Mouse (Mus musculus) midbrain, embryonic 12.5 days (tissue): ENCODE measurements around the gene Pawr. TPM values are rescaled to one million over a fixed set of nuclear protein-coding genes. Genes with fewer than 3 reads are reported as not detected.

ENCODE experiments used
- ATAC-seq: fragments of 200-750 bp; cut with Nextera tagmentation; 2 replicates; pipeline ENCODE4 v1.8.0; 2017; ENCODE audit warnings: low read depth, moderate TSS enrichment, moderate library complexity; ENCODE audit not compliant: low FRiP score
- H3K27ac ChIP-seq: fragments of 300-500 bp; sonication (generic); replicated peaks from 2 replicates; pipeline ENCODE4 v1.5.1; 2016; ENCODE audit warnings: mild to moderate bottlenecking
- H3K27me3 ChIP-seq: fragments of 300-500 bp; sonication (generic); 2 replicates; pipeline ENCODE4 v1.6.1; 2016; ENCODE audit warnings: mild to moderate bottlenecking
- H3K36me3 ChIP-seq: fragments of 300-500 bp; sonication (generic); 2 replicates; pipeline ENCODE4 v1.6.1; 2016
- H3K4me1 ChIP-seq: fragments of 300-500 bp; sonication (generic); 2 replicates; pipeline ENCODE4 v1.6.1; 2016
- H3K4me2 ChIP-seq: fragments of 300-500 bp; sonication (generic); replicated peaks from 2 replicates; pipeline ENCODE4 v1.6.1; 2016; ENCODE audit warnings: mild to moderate bottlenecking, moderate library complexity
- H3K4me3 ChIP-seq: fragments of 300-500 bp; sonication (generic); 2 replicates; pipeline ENCODE4 v1.5.1; 2016; ENCODE audit warnings: mild to moderate bottlenecking
- H3K9ac ChIP-seq: fragments of 300-500 bp; sonication (generic); replicated peaks from 2 replicates; pipeline ENCODE4 v1.6.1; 2016; ENCODE audit warnings: mild to moderate bottlenecking, moderate library complexity
- H3K9me3 ChIP-seq: fragments of 300-500 bp; sonication (generic); 2 replicates; pipeline ENCODE4 v1.6.1; 2016; ENCODE audit warnings: mild to moderate bottlenecking
- WGBS: fragments of 180-500 bp; shearing (Covaris S2); methylation state at CpG from one replicate; pipeline ENCODE4 v1.1.7; 2016; 5-methylcytosine and 5-hydroxymethylcytosine counted together
- microRNA-seq: library from miRNA; unstranded; fragments of <30 nt; microRNA quantifications from one replicate; pipeline ENCODE4, GENCODE M21; 2017
- polyA plus RNA-seq: library from polyadenylated mRNA; unstranded; fragments of >200 nt; fragmentation: Nextera tagmentation; extraction: Ambion mirVana; gene quantifications from 2 replicates; pipeline ENCODE4 v1.2.1, GENCODE M21; 2016

Pawr gene
- polyA plus RNA-seq, 1 experiment from 2014 or later, result 10.9 TPM

DNA sequence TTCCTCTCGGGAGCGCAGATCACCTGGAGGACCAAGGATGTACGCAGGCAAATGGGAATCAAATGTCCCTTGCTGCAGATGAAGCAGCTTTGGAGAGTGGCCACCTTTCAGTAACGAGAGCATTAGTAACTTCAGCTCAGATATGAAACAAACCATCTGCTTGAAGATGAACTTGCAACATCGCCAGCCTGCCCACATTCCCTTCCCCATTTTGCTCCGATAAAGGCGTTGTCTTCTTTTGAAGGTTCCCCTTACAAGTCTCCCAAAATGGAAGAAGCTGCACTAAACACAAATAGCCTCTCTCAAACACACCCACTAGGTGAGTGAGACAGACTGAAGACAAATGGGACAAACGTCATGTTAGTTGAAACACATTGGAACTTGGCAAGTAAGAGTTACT is 119.6 kb downstream of the Pawr start:
- Histone ChIP-seq H3K9ac (no peak overlapping the region), H3K4me1 (peaks cover 3% of the 10 kb centered on the region), H3K4me2 (no peak overlapping the region), H3K27ac (no peak overlapping the region), H3K36me3 (no peaks in the 10 kb centered on the region), H3K4me3 (no peak overlapping the region), H3K27me3 (no peaks in the 10 kb centered on the region; the same call in 1 of the 2 replicates), H3K9me3 (no peaks in the 10 kb centered on the region)
- 91% methylated on average over 8 of the region's 8 CpGs for WGBS
- ATAC-seq, result no peak

DNA sequence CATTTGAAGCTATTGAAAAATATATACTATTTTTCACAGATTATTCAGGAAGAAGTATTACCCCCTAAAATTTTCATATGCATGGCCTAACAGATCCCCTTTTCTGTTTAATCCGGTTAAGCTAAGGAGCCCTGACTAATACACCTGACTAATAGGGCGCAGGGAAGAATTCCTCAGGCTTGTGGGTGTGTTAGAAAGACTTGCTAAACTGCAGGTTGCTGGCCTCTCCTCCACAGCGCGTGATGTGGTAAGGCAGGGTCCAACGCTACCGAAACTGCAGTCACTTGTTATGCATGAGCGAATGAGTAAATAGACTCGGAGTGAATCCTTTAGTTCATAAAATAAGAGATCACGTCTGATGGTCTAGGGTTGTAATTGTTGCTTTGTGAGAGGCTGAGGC is 120.5 kb downstream of the Pawr start:
- WGBS, result 89% methylated on average over 9 of the region's 9 CpGs
- ATAC-seq, result no peak
- H3K9me3 ChIP-seq, result no peaks in the 10 kb centered on the region

DNA sequence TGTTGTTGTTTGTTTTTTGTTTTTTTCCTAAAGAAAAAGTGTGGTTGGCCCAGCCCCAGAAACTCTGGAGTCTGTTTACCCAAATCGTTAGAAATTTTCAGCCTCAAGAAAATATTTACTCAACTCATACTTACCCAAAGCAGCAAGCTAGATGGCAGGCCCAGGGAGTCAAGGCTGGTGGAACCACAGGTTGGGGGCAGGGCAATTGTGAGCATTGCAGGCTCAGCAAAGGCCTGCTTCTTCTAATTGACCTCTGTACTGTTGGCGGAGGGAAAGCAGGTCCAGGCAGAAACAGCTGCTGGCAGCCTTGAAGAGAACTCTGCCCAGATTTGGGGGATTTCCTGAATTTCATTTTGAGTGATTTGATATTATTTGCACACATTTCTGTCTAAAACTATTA is 121.6 kb downstream of the Pawr start:
- no peaks in the 10 kb centered on the region for H3K4me1 ChIP-seq
- no peak overlapping the region for H3K4me3 ChIP-seq
- 65% methylated on average over 2 of the region's 2 CpGs for WGBS
- no peak overlapping the region for H3K9ac ChIP-seq
- no peak for ATAC-seq
- no peaks in the 10 kb centered on the region for H3K27me3 ChIP-seq
- H3K9me3 ChIP-seq, result no peaks in the 10 kb centered on the region
- no peak overlapping the region for H3K27ac ChIP-seq
- H3K36me3 ChIP-seq, result no peaks in the 10 kb centered on the region
- H3K4me2 ChIP-seq, result no peak overlapping the region

More for the DNA sequence above, 120.5 kb downstream of the Pawr start:
- Histone ChIP-seq H3K4me2 (no peak overlapping the region), H3K4me3 (no peak overlapping the region), H3K27ac (no peak overlapping the region), H3K4me1 (no peaks in the 10 kb centered on the region), H3K27me3 (no peaks in the 10 kb centered on the region; the same call in 1 of the 2 replicates), H3K36me3 (no peaks in the 10 kb centered on the region), H3K9ac (no peak overlapping the region)

DNA sequence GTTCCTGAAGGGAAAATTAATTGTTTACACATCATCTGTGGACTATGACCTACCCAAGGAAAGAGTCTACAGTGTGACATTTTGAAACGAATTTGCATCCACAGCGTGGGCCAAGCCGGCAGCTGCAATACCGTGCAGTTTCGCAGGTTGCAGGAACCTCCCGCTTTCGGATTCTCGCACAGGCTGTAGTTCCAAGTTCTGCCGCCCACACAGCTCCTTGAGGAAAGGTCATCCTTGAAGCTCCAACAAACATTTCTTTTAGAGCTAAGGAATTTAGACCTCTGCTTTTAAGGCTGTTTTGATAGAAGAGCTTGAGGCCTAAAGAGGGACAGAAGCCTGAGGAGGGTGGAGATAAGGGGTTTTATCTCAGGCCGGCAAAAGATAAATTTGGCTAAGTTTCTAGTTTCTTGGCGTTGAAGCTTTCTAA is 122.8 kb downstream of the Pawr start:
- Histone ChIP-seq H3K9ac (no peak overlapping the region), H3K9me3 (no peaks in the 10 kb centered on the region), H3K27me3 (no peaks in the 10 kb centered on the region), H3K36me3 (no peaks in the 10 kb centered on the region), H3K4me3 (no peak overlapping the region), H3K4me1 (no peaks in the 10 kb centered on the region), H3K4me2 (no peak overlapping the region), H3K27ac (no peak overlapping the region)
- 88% methylated on average over 11 of the region's 11 CpGs for WGBS
- no peak for ATAC-seq

DNA sequence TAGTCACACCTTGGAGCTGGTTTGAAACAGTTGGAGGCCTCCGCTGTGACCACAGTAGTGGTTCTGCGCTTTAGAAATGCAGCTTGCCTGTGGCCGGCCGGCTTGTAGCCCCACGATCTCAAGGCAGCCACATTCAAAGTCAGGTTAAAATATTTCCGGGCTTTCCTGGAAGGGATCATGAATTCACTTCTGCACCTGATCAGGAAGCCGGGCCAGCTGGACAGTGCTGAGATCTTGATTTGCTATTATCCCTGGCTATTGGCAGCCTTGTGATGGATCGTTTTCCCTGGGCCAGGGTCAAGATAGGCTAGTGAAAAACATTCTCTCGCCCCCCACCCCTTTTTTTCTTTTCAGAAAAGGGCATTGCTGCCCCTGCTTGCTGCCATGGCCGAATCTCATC is 123.3 kb downstream of the Pawr start:
- Histone ChIP-seq H3K4me1 (no peaks in the 10 kb centered on the region), H3K4me2 (no peak overlapping the region), H3K27me3 (no peaks in the 10 kb centered on the region), H3K27ac (no peak overlapping the region), H3K36me3 (no peaks in the 10 kb centered on the region), H3K9ac (no peak overlapping the region), H3K9me3 (no peaks in the 10 kb centered on the region), H3K4me3 (no peak overlapping the region)
- 81% methylated on average over 10 of the region's 10 CpGs for WGBS
- ATAC-seq, result no peak

DNA sequence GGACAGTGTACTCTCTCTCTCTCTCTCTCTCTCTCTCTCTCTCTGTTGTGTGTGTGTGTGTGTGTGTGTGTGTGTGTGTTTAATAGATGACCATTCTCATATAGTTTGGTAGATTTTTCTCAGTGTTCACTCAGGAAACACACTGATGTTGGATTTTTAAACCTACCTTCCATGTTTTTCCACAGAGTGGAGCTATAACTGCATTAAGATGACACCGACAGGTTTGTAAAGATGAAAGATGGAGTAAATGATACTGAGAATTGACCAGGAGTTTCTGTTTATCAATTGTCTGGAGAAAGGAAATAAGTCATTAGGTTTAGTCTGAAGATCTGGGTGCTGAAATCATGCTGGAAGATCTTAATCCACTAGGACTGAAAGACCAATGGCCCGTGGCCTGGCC is 124.0 kb downstream of the Pawr start:
- ATAC-seq, result no peak
- H3K9me3 ChIP-seq, result no peaks in the 10 kb centered on the region
- no peak overlapping the region for H3K4me3 ChIP-seq
- H3K4me1 ChIP-seq, result no peaks in the 10 kb centered on the region
- no peak overlapping the region for H3K27ac ChIP-seq
- H3K36me3 ChIP-seq, result no peaks in the 10 kb centered on the region
- H3K4me2 ChIP-seq, result no peak overlapping the region
- no peaks in the 10 kb centered on the region for H3K27me3 ChIP-seq
- whole genome bisulfite sequencing, result 83% methylated on average over 2 of the region's 2 CpGs
- no peak overlapping the region for H3K9ac ChIP-seq

DNA sequence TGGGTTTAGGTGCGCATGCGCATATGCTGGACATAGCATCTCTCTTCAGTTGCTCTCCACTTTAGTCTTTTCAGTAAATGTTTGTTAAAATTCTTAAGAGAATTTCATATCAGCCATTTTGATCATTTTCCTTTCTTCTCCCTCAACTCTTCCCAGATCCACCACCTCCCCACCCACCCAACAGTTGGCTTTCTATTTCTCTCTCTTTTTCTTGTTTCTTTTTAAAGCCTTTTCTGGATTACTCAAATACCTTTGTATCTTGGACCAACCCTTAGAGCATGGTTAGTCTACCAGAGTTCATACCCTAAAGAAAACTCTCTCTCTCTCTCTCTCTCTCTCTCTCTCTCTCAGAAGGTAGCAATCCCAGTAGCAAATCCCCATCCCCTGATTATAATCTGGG is 125.1 kb downstream of the Pawr start:
- no peak overlapping the region for H3K4me3 ChIP-seq
- 97% methylated on average over 2 of the region's 2 CpGs for WGBS
- H3K36me3 ChIP-seq, result no peaks in the 10 kb centered on the region
- H3K9me3 ChIP-seq, result no peaks in the 10 kb centered on the region
- H3K4me2 ChIP-seq, result no peak overlapping the region
- no peak for ATAC-seq
- H3K4me1 ChIP-seq, result no peaks in the 10 kb centered on the region
- no peak overlapping the region for H3K9ac ChIP-seq
- H3K27me3 ChIP-seq, result no peaks in the 10 kb centered on the region
- no peak overlapping the region for H3K27ac ChIP-seq

DNA sequence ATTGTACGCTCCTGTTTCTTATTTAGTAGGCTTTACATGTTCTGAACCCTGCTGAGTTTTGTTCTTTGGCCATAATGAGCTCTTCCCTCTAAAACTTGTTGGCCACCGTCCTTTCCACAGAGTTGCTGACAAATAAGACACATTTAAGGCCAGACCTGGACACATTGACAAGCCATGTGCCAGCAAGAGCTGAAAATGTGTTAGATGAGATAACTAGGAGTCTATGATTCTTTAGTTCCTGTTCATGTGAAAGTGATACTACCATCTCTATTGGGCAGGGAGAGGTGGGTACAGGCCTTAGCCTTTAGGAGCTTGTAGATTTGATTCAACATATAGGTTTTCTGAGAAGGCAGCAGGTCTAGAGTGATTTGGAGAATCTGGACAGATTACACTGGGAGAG is 129.9 kb downstream of the Pawr start:
- Histone ChIP-seq H3K36me3 (no peaks in the 10 kb centered on the region), H3K27ac (no peak overlapping the region), H3K9ac (no peak overlapping the region), H3K4me3 (no peak overlapping the region), H3K9me3 (no peaks in the 10 kb centered on the region), H3K4me2 (no peak overlapping the region), H3K27me3 (no peaks in the 10 kb centered on the region), H3K4me1 (no peaks in the 10 kb centered on the region)
- ATAC-seq, result no peak
- 77% methylated on average over 2 of the region's 2 CpGs for whole genome bisulfite sequencing

Small RNA genes within 50 kb of the gene (microRNA-seq; reads per million reads assigned to microRNA genes)
- gene Gm25591, result not detected

Other genes with a start within 250 kb of the Pawr start
- 83.4 and 90.9 TPM in 2 replicates for gene Ppp1r12a, start 169.9 kb upstream of the Pawr start, polyA plus RNA-seq